Mouse (Mus musculus): ENCODE data around the gene Rassf10. TPM values are rescaled to one million over a fixed set of nuclear protein-coding genes. Genes with fewer than 3 reads are reported as not detected.

Rassf10 gene
- total RNA-seq, 2 experiments from 2014 or later = 0.17 to 0.48 TPM

- intact Hi-C loops (cut with DNase I) = no loop called here
- no peak for TF ChIP-seq CTCF (IDR thresholded peaks at IDR 0.05)
- DNase-seq = no peak
- Histone ChIP-seq H3K4me3 (no peak overlapping the region), H3K27ac (no peak overlapping the region)
Observed at GRCm38 (mm10) chr7:112984704-112985577, 31.2 kb downstream of the Rassf10 start.

- intact Hi-C loops (cut with DNase I) = no loop called here
- no peak for DNase-seq
- Histone ChIP-seq H3K4me3 (no peak overlapping the region), H3K27ac (no peak overlapping the region)
- no peak for TF ChIP-seq CTCF (IDR thresholded peaks at IDR 0.05)
Observed at GRCm38 (mm10) chr7:112985578-112985949, 31.8 kb downstream of the Rassf10 start.

- TF ChIP-seq CTCF (IDR thresholded peaks at IDR 0.05) = no peak
- Histone ChIP-seq H3K4me3 (no peak overlapping the region), H3K27ac (no peak overlapping the region)
- intact Hi-C loops (cut with DNase I) = no loop called here
- DNase-seq = no peak
Observed at GRCm38 (mm10) chr7:112992928-112993327, 39.2 kb downstream of the Rassf10 start.

GRCm38 (mm10) chr7:113003565-113004255 is 49.9 kb downstream of the Rassf10 start:
- TF ChIP-seq CTCF (IDR thresholded peaks at IDR 0.05) = no peak
- DNase-seq = no peak
- Histone ChIP-seq H3K4me3 (no peak overlapping the region), H3K27ac (no peak overlapping the region)
- intact Hi-C loops (cut with DNase I) = no loop called here

GRCm38 (mm10) chr7:113005726-113006125 is 52.0 kb downstream of the Rassf10 start:
- Histone ChIP-seq H3K27ac (no peak overlapping the region), H3K4me3 (no peak overlapping the region)
- DNase-seq = no peak
- TF ChIP-seq CTCF (IDR thresholded peaks at IDR 0.05) = no peak
- intact Hi-C loops (cut with DNase I) = no loop called here
